Mouse (Mus musculus) ES-Bruce4 (cell line): ENCODE data around the gene Tbc1d32.

ENCODE experiments used
- CTCF ChIP-seq: IDR thresholded peaks from one replicate; pipeline ENCODE4 v1.8.1; 2011; ENCODE audit warnings: low read depth, low read length
- EP300 ChIP-seq: IDR thresholded peaks from 2 replicates; pipeline ENCODE4 v1.6.1; 2011; ENCODE audit warnings: low read depth, low read length; ENCODE audit not compliant: insufficient read depth
- POLR2A ChIP-seq: IDR thresholded peaks from one replicate; pipeline ENCODE4 v1.8.1; 2011; ENCODE audit warnings: low read length; ENCODE audit not compliant: insufficient read depth

DNA sequence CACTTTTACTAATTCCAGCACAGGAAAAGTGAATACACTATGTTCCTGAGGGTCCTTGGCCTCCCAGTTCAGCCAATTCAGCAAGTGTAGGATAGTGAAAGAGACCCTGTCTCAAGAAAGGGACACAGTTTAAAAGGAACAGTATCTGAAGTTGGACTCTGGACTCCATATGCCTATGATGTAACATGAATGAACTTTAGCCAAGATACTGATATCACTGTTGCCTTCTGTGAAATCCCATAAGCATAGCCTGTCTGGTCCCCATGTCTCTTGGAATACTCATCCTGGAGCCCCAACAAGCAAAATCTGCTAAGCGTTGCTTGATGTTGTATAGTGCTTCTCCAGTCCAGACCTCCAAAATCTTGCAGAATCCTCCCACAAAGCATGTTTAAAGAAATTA is 46.8 kb downstream of the Tbc1d32 start:
- TF ChIP-seq CTCF = no peak
- no peak for TF ChIP-seq POLR2A
- TF ChIP-seq EP300 = no peak
